Mouse (Mus musculus): Measurements from ENCODE around the gene Prcd. TPM values are rescaled to one million over a fixed set of nuclear protein-coding genes. Genes with fewer than 3 reads are reported as not detected.
"Not testable (repeated sequence)": the region's sequence is repeated elsewhere in the genome, so short reads cannot be mapped to it uniquely, and the experiment has no call there.

Gene Prcd
- polyA plus RNA-seq, 1 experiment from 2014 or later = 0.62 TPM

- peaks cover 9% of the 10 kb centered on the region for H3K27me3 ChIP-seq (ENCODE audit: poor library complexity, severe bottlenecking)
- H3K36me3 ChIP-seq (replicated peaks) = no peaks in the 10 kb centered on the region
- H3K4me1 ChIP-seq = peaks cover 20% of the 10 kb centered on the region
- no peak overlapping the region for H3K4me3 ChIP-seq
- H3K27ac ChIP-seq = no peak overlapping the region
- DNase-seq (ENCODE audit: extremely low spot score, low spot score) = no peak
- WGBS = 87% methylated on average over 6 of the region's 6 CpGs
- H3K9me3 ChIP-seq = no peaks in the 10 kb centered on the region
Observed at GRCm38 (mm10) chr11:116629472-116629871, 23.9 kb upstream of the Prcd start.

- 0 out of 2 replicates have a peak overlapping the region, but pooled peaks have one; percentile 30 for H3K27ac ChIP-seq
- 0 out of 2 replicates have a peak, but pooled peaks cover under 1% of the 10 kb centered on the region for H3K27me3 ChIP-seq (ENCODE audit: poor library complexity, severe bottlenecking)
- H3K36me3 ChIP-seq (replicated peaks) = no peaks in the 10 kb centered on the region
- no peak for DNase-seq (ENCODE audit: extremely low spot score, low spot score)
- WGBS = 67% methylated on average over 12 of the region's 12 CpGs
- peaks cover 15% of the 10 kb centered on the region for H3K4me1 ChIP-seq
- no peak overlapping the region for H3K4me3 ChIP-seq
- H3K9me3 ChIP-seq = no peaks in the 10 kb centered on the region
Observed at GRCm38 (mm10) chr11:116630171-116630965, 23.0 kb upstream of the Prcd start.

GRCm38 (mm10) chr11:116632962-116633361 is 20.4 kb upstream of the Prcd start:
- no peaks in the 10 kb centered on the region for H3K9me3 ChIP-seq
- H3K36me3 ChIP-seq (replicated peaks) = no peaks in the 10 kb centered on the region
- no peaks in the 10 kb centered on the region for H3K27me3 ChIP-seq (ENCODE audit: poor library complexity, severe bottlenecking)
- no peak for DNase-seq (ENCODE audit: extremely low spot score, low spot score)
- no peak overlapping the region for H3K4me3 ChIP-seq
- 81% methylated on average over 10 of the region's 10 CpGs for WGBS
- H3K4me1 ChIP-seq = peaks cover 15% of the 10 kb centered on the region
- no peak overlapping the region for H3K27ac ChIP-seq

- not testable (repeated sequence) for H3K27ac ChIP-seq; H3K4me3 ChIP-seq; H3K27me3 ChIP-seq (ENCODE audit: poor library complexity, severe bottlenecking); H3K36me3 ChIP-seq (replicated peaks); H3K4me1 ChIP-seq; DNase-seq (ENCODE audit: extremely low spot score, low spot score); H3K9me3 ChIP-seq
- 77% methylated on average over 8 of the region's 8 CpGs for WGBS
Observed at GRCm38 (mm10) chr11:116636607-116637006, 16.7 kb upstream of the Prcd start.

- H3K4me3 ChIP-seq = no peak overlapping the region
Observed at GRCm38 (mm10) chr11:116641168-116641567, 12.2 kb upstream of the Prcd start.

GRCm38 (mm10) chr11:116641731-116642130 is 11.6 kb upstream of the Prcd start:
- H3K9me3 ChIP-seq = no peaks in the 10 kb centered on the region
- H3K27ac ChIP-seq = no peak overlapping the region
- no peak for DNase-seq (ENCODE audit: extremely low spot score, low spot score)
- peaks cover 39% of the 10 kb centered on the region for H3K4me1 ChIP-seq
- H3K4me3 ChIP-seq = no peak overlapping the region
- H3K36me3 ChIP-seq (replicated peaks) = no peaks in the 10 kb centered on the region
- 69% methylated on average over 3 of the region's 3 CpGs for WGBS
- H3K27me3 ChIP-seq (ENCODE audit: poor library complexity, severe bottlenecking) = peaks cover 40% of the 10 kb centered on the region

More at GRCm38 (mm10) chr11:116641168-116641567, 12.2 kb upstream of the Prcd start:
- Histone ChIP-seq H3K27me3 (ENCODE audit: poor library complexity, severe bottlenecking) (peaks cover 35% of the 10 kb centered on the region), H3K36me3 (replicated peaks) (no peaks in the 10 kb centered on the region), H3K4me1 (peaks cover 34% of the 10 kb centered on the region), H3K9me3 (no peaks in the 10 kb centered on the region), H3K27ac (no peak overlapping the region)
- 47% methylated on average over 5 of the region's 5 CpGs for WGBS
- DNase-seq (ENCODE audit: extremely low spot score, low spot score) = no peak

GRCm38 (mm10) chr11:116642681-116643578 is 10.4 kb upstream of the Prcd start:
- Histone ChIP-seq H3K27me3 (ENCODE audit: poor library complexity, severe bottlenecking) (peaks cover 43% of the 10 kb centered on the region), H3K4me3 (peak overlapping the region; percentile 44), H3K9me3 (no peaks in the 10 kb centered on the region), H3K4me1 (peaks cover 51% of the 10 kb centered on the region), H3K27ac (peak overlapping the region; percentile 77), H3K36me3 (replicated peaks) (no peaks in the 10 kb centered on the region)
- DNase-seq (ENCODE audit: extremely low spot score, low spot score) = peak; percentile 93
- 39% methylated on average over 14 of the region's 14 CpGs for WGBS

- Histone ChIP-seq H3K36me3 (replicated peaks) (no peaks in the 10 kb centered on the region), H3K4me1 (peaks cover 59% of the 10 kb centered on the region), H3K4me3 (peak overlapping the region; percentile 44), H3K9me3 (no peaks in the 10 kb centered on the region), H3K27me3 (ENCODE audit: poor library complexity, severe bottlenecking) (peaks cover 43% of the 10 kb centered on the region), H3K27ac (peak overlapping the region; percentile 77)
- WGBS = 4% methylated on average over 19 of the region's 19 CpGs
- peak; percentile 60 for DNase-seq (ENCODE audit: extremely low spot score, low spot score)
Observed at GRCm38 (mm10) chr11:116643579-116644224, 9.6 kb upstream of the Prcd start.

- 43% methylated on average over 21 of the region's 21 CpGs for WGBS
- no peak for DNase-seq (ENCODE audit: extremely low spot score, low spot score)
- Histone ChIP-seq H3K4me3 (peak overlapping the region; percentile 44), H3K27ac (peak overlapping the region; percentile 77), H3K36me3 (replicated peaks) (no peaks in the 10 kb centered on the region), H3K27me3 (ENCODE audit: poor library complexity, severe bottlenecking) (peaks cover 51% of the 10 kb centered on the region), H3K9me3 (no peaks in the 10 kb centered on the region), H3K4me1 (peaks cover 67% of the 10 kb centered on the region)
Observed at GRCm38 (mm10) chr11:116644225-116645112, 8.9 kb upstream of the Prcd start.

- H3K27me3 ChIP-seq (ENCODE audit: poor library complexity, severe bottlenecking) = peaks cover 62% of the 10 kb centered on the region
- H3K9me3 ChIP-seq = no peaks in the 10 kb centered on the region
- 58% methylated on average over 8 of the region's 8 CpGs for WGBS
- no peaks in the 10 kb centered on the region for H3K36me3 ChIP-seq (replicated peaks)
- no peak overlapping the region for H3K4me3 ChIP-seq
- peaks cover 71% of the 10 kb centered on the region for H3K4me1 ChIP-seq
- DNase-seq (ENCODE audit: extremely low spot score, low spot score) = no peak
- H3K27ac ChIP-seq = peak overlapping the region; percentile 58
Observed at GRCm38 (mm10) chr11:116645446-116646110, 7.8 kb upstream of the Prcd start.

- WGBS = 72% methylated on average over 11 of the region's 11 CpGs
- H3K36me3 ChIP-seq (replicated peaks) = no peaks in the 10 kb centered on the region
- no peak for DNase-seq (ENCODE audit: extremely low spot score, low spot score)
- no peaks in the 10 kb centered on the region for H3K9me3 ChIP-seq
- H3K27me3 ChIP-seq (ENCODE audit: poor library complexity, severe bottlenecking) = peaks cover 68% of the 10 kb centered on the region
- peaks cover 71% of the 10 kb centered on the region for H3K4me1 ChIP-seq
- H3K27ac ChIP-seq = 0 out of 2 replicates have a peak overlapping the region, but pooled peaks have one; percentile 58
- H3K4me3 ChIP-seq = no peak overlapping the region
Observed at GRCm38 (mm10) chr11:116646136-116646535, 7.2 kb upstream of the Prcd start.
